Mouse (Mus musculus) midbrain, postnatal 0 days (tissue): Measurements from ENCODE around the gene Fos. TPM values are rescaled to one million over a fixed set of nuclear protein-coding genes. Genes with fewer than 3 reads are reported as not detected.

Experiments used
- ATAC-seq: fragments of 200-750 bp; cut with Nextera tagmentation; 2 replicates; pipeline ENCODE4 v1.8.0; 2017; ENCODE audit warnings: moderate number of reproducible peaks, mild to moderate bottlenecking, moderate TSS enrichment, moderate library complexity; ENCODE audit not compliant: low FRiP score
- DNase-seq: peaks from one replicate; pipeline ENCODE4 v3.0.0-alpha.2; 2015; ENCODE audit warnings: low spot score
- H3K27ac ChIP-seq: fragments of 300-500 bp; sonication (generic); 2 replicates; pipeline ENCODE4 v1.5.1; 2014; ENCODE audit warnings: low read depth, mild to moderate bottlenecking, low read length, mixed read lengths
- H3K27me3 ChIP-seq: fragments of 300-500 bp; sonication (generic); 2 replicates; pipeline ENCODE4 v1.6.1; 2014; ENCODE audit warnings: low read length, control low read depth, mixed read lengths; ENCODE audit not compliant: insufficient read depth
- H3K36me3 ChIP-seq: fragments of 300-500 bp; sonication (generic); 2 replicates; pipeline ENCODE4 v1.6.1; 2014; ENCODE audit warnings: low read length, control low read depth, mixed read lengths; ENCODE audit not compliant: insufficient read depth
- H3K4me1 ChIP-seq: fragments of 300-500 bp; sonication (generic); 2 replicates; pipeline ENCODE4 v1.6.1; 2014; ENCODE audit warnings: mild to moderate bottlenecking, control low read depth, antibody characterized with exemption, low read length, mixed read lengths; ENCODE audit not compliant: insufficient read depth
- H3K4me2 ChIP-seq: fragments of 300-500 bp; sonication (generic); 2 replicates; pipeline ENCODE4 v1.6.1; 2014; ENCODE audit warnings: low read depth, mild to moderate bottlenecking, low read length, mixed read lengths; ENCODE audit not compliant: poor library complexity, severe bottlenecking
- H3K4me3 ChIP-seq: fragments of 300-500 bp; sonication (generic); 2 replicates; pipeline ENCODE4 v1.5.1; 2014; ENCODE audit warnings: low read depth, mild to moderate bottlenecking, low read length, moderate library complexity
- H3K9ac ChIP-seq: fragments of 300-500 bp; sonication (generic); replicated peaks from 2 replicates; pipeline ENCODE4 v1.6.1; 2014; ENCODE audit warnings: mild to moderate bottlenecking, low read length, moderate library complexity, mixed read lengths; ENCODE audit not compliant: poor library complexity, severe bottlenecking
- H3K9me3 ChIP-seq: fragments of 300-500 bp; sonication (generic); 2 replicates; pipeline ENCODE4 v1.6.1; 2016; ENCODE audit warnings: low read length, control low read depth
- CTCF ChIP-seq: IDR thresholded peaks from 2 replicates; pipeline ENCODE4 v1.5.1; 2016; ENCODE audit warnings: antibody characterized with exemption, mild to moderate bottlenecking
- WGBS: fragments of 180-500 bp; shearing (Covaris S2); extraction: QIAGEN DNeasy Blood & Tissue Kit; methylation state at CpG from one replicate; pipeline ENCODE4 v1.1.7; 2014; 5-methylcytosine and 5-hydroxymethylcytosine counted together
- polyA plus RNA-seq: library from polyadenylated mRNA; unstranded; fragments of >200 nt; fragmentation: Nextera tagmentation; extraction: Ambion mirVana; gene quantifications from 2 replicates; pipeline ENCODE4 v1.2.1, GENCODE M21; 2015
- total RNA-seq: library from RNA; depleted of rRNA; stranded (reverse); fragments of >200 nt; gene quantifications from 2 replicates; pipeline ENCODE4 v1.2.3, GENCODE M21; 2014

Fos gene
- total and polyA plus RNA-seq, 2 experiments from 2014 or later: 10.0 to 14.6 TPM

- Histone ChIP-seq H3K27ac (no peak overlapping the region), H3K4me3 (no peak overlapping the region), H3K9me3 (no peaks in the 10 kb centered on the region), H3K4me1 (no peaks in the 10 kb centered on the region), H3K9ac (no peak overlapping the region), H3K27me3 (no peaks in the 10 kb centered on the region), H3K4me2 (no peak overlapping the region), H3K36me3 (no peaks in the 10 kb centered on the region)
- WGBS: 77% methylated on average over 6 of the region's 6 CpGs
- no peak for TF ChIP-seq CTCF
- DNase-seq (no peak), ATAC-seq (no peak)
Observed at GRCm38 (mm10) chr12:85513789-85514447, 40.2 kb downstream of the Fos start.

GRCm38 (mm10) chr12:85514958-85515357 is 41.3 kb downstream of the Fos start:
- Histone ChIP-seq H3K4me3 (no peak overlapping the region), H3K4me1 (no peaks in the 10 kb centered on the region), H3K9me3 (no peaks in the 10 kb centered on the region), H3K9ac (no peak overlapping the region), H3K27ac (no peak overlapping the region), H3K4me2 (no peak overlapping the region), H3K36me3 (no peaks in the 10 kb centered on the region), H3K27me3 (no peaks in the 10 kb centered on the region)
- DNase-seq (no peak), ATAC-seq (no peak)
- TF ChIP-seq CTCF: no peak
- WGBS: 89% methylated on average over 5 of the region's 5 CpGs

DNA sequence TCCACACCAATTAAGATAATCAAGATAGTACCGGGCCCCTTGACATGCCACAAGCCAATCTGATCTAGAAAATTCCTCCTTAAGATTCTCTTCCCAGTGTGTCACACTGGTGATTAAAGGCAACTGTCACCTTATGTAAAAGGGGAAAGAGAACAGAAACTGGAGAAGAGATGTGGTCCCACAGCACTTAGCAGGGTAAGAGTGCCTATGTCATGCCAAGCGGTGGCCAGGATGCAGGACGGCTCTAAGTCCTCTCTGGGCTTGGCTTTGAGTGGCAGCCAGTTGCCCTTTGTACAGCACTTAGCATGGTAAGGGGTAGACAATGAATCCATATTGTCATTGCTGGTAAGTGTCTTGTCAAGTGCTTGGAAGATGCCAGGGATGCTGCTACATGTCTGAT is 42.2 kb downstream of the Fos start:
- ATAC-seq: no peak
- H3K9ac ChIP-seq: no peak overlapping the region
- no peak for TF ChIP-seq CTCF
- no peak overlapping the region for H3K27ac ChIP-seq
- no peaks in the 10 kb centered on the region for H3K9me3 ChIP-seq
- H3K4me1 ChIP-seq: no peaks in the 10 kb centered on the region
- H3K4me3 ChIP-seq: no peak overlapping the region
- no peaks in the 10 kb centered on the region for H3K27me3 ChIP-seq
- no peak overlapping the region for H3K4me2 ChIP-seq
- no peaks in the 10 kb centered on the region for H3K36me3 ChIP-seq
- no peak for DNase-seq
- 85% methylated on average over 3 of the region's 3 CpGs for WGBS

DNA sequence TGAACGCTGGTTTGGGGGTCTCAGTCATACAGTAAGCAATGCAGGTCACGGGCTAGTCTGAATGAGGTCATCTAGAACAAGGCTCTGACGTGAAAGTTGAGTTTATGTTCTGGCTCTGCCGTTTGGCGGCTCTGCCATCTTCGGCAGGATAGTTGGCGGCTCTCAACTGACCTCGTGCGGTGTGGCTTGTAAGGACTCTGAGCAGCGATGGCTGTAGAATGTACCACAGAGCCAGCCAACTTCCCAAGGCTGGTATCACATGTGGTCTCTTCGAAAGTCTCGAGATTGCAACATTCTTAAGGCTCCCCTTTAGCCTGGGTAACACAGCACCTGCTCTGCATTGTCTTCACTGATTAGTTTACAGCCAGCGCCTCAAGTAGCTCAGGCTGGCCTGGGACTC is 43.6 kb downstream of the Fos start:
- Histone ChIP-seq H3K9me3 (no peaks in the 10 kb centered on the region), H3K36me3 (no peaks in the 10 kb centered on the region), H3K4me1 (no peaks in the 10 kb centered on the region), H3K9ac (no peak overlapping the region), H3K27me3 (no peaks in the 10 kb centered on the region), H3K4me3 (no peak overlapping the region), H3K4me2 (no peak overlapping the region), H3K27ac (no peak overlapping the region)
- ATAC-seq: no peak
- no peak for TF ChIP-seq CTCF
- WGBS: 93% methylated on average over 13 of the region's 13 CpGs
- no peak for DNase-seq

- ATAC-seq: no peak
- Histone ChIP-seq H3K4me3 (no peak overlapping the region), H3K4me1 (no peaks in the 10 kb centered on the region), H3K9ac (no peak overlapping the region), H3K27ac (no peak overlapping the region), H3K9me3 (no peaks in the 10 kb centered on the region), H3K4me2 (no peak overlapping the region), H3K36me3 (no peaks in the 10 kb centered on the region), H3K27me3 (no peaks in the 10 kb centered on the region)
- DNase-seq: no peak
- no peak for TF ChIP-seq CTCF
- WGBS: 85% methylated on average over 5 of the region's 5 CpGs
Observed at GRCm38 (mm10) chr12:85518009-85518408, 44.3 kb downstream of the Fos start.

- 95% methylated on average over 6 of the region's 6 CpGs for WGBS
- no peak for TF ChIP-seq CTCF
- no peak overlapping the region for H3K4me3 ChIP-seq
- H3K4me1 ChIP-seq: no peaks in the 10 kb centered on the region
- no peaks in the 10 kb centered on the region for H3K9me3 ChIP-seq
- DNase-seq (no peak), ATAC-seq (no peak)
- H3K27ac ChIP-seq: no peak overlapping the region
- no peaks in the 10 kb centered on the region for H3K27me3 ChIP-seq
- H3K4me2 ChIP-seq: no peak overlapping the region
- H3K9ac ChIP-seq: no peak overlapping the region
- H3K36me3 ChIP-seq: no peaks in the 10 kb centered on the region
Observed at GRCm38 (mm10) chr12:85519553-85519952, 45.9 kb downstream of the Fos start.
